Mouse (Mus musculus) heart, embryonic 11.5 days (tissue): ENCODE data around the gene Ihh. TPM values are rescaled to one million over a fixed set of nuclear protein-coding genes. Genes with fewer than 3 reads are reported as not detected.

ENCODE experiments used
- ATAC-seq: fragments of 200-750 bp; cut with Nextera tagmentation; replicated peaks from 2 replicates; pipeline ENCODE4 v1.8.0; 2017; ENCODE audit warnings: moderate library complexity; ENCODE audit not compliant: insufficient number of reproducible peaks, low FRiP score, low TSS enrichment
- H3K27ac ChIP-seq: fragments of 300-500 bp; sonication (generic); 2 replicates; pipeline ENCODE4 v1.5.1; 2014; ENCODE audit warnings: mild to moderate bottlenecking, low read depth, low read length
- H3K27me3 ChIP-seq: fragments of 300-500 bp; sonication (generic); 2 replicates; pipeline ENCODE4 v1.6.1; 2014; ENCODE audit warnings: mild to moderate bottlenecking, low read length, mixed read lengths; ENCODE audit not compliant: control insufficient read depth, insufficient read depth
- H3K36me3 ChIP-seq: fragments of 300-500 bp; sonication (generic); 2 replicates; pipeline ENCODE4 v1.6.1; 2014; ENCODE audit warnings: mild to moderate bottlenecking, low read length, moderate library complexity, mixed read lengths; ENCODE audit not compliant: control insufficient read depth, insufficient read depth
- H3K4me1 ChIP-seq: fragments of 300-500 bp; sonication (generic); 2 replicates; pipeline ENCODE4 v1.6.1; 2014; ENCODE audit warnings: low read length; ENCODE audit not compliant: control insufficient read depth, insufficient read depth
- H3K4me2 ChIP-seq: fragments of 300-500 bp; sonication (generic); 2 replicates; pipeline ENCODE4 v1.6.1; 2014; ENCODE audit warnings: mild to moderate bottlenecking, moderate library complexity
- H3K4me3 ChIP-seq: fragments of 300-500 bp; sonication (generic); 2 replicates; pipeline ENCODE4 v1.5.1; 2014; ENCODE audit warnings: low read depth, low read length
- H3K9ac ChIP-seq: fragments of 300-500 bp; sonication (generic); 2 replicates; pipeline ENCODE4 v1.6.1; 2014; ENCODE audit warnings: mild to moderate bottlenecking, low read depth, low read length, moderate library complexity
- H3K9me3 ChIP-seq: fragments of 300-500 bp; sonication (generic); replicated peaks from 2 replicates; pipeline ENCODE4 v1.6.1; 2016; ENCODE audit warnings: low read length; ENCODE audit not compliant: control insufficient read depth
- WGBS: fragments of 180-500 bp; shearing (Covaris S2); extraction: QIAGEN DNeasy Blood & Tissue Kit; methylation state at CpG from one replicate; pipeline ENCODE4 v1.1.7; 2014; ENCODE audit not compliant: insufficient replicate concordance; 5-methylcytosine and 5-hydroxymethylcytosine counted together
- polyA plus RNA-seq: library from polyadenylated mRNA; unstranded; fragments of >200 nt; fragmentation: Nextera tagmentation; extraction: Ambion mirVana; gene quantifications from 2 replicates; pipeline ENCODE4 v1.2.1, GENCODE M21; 2014

Ihh gene
- polyA plus RNA-seq, 1 experiment from 2014 or later, result 0.16 TPM

DNA sequence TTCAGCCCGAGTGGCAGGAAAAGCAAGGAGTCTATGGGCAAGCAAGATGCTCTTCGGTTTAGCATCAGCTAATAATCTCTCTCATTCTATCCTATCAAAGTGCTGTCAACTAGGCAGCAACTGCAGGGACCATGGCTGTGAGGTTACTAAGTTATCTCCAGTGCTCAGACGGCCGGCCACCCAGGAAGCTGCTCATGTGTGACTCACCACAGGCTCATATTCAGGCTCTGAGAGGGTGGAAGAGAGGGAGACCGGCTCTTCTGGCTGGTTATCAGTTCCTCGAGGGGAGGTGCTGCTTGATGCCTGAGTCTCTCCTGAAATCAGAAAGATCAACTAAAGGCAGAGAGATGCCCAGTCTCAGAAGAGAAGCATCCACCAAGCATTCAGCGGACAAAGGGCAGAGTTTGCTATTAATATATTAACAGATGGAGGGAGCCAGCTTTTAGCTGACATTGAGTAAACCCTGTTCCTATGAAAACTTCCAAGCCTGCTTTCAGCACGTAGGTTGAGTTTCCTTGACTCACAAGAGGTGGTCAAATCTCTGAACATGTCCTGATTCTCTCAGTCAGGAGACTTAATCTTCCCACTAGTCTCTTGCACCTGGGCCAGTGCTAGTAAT, 16.6 kb upstream of the Ihh start:
- H3K36me3 ChIP-seq, result no peaks in the 10 kb centered on the region
- H3K4me1 ChIP-seq, result 0 out of 2 replicates have a peak, but pooled peaks cover 4% of the 10 kb centered on the region
- H3K9me3 ChIP-seq, result no peaks in the 10 kb centered on the region
- no peak overlapping the region for H3K9ac ChIP-seq
- H3K27me3 ChIP-seq, result peaks cover 6% of the 10 kb centered on the region
- H3K4me2 ChIP-seq, result no peak overlapping the region
- no peak for ATAC-seq
- no peak overlapping the region for H3K4me3 ChIP-seq
- WGBS, result 39% methylated on average over 8 of the region's 8 CpGs
- H3K27ac ChIP-seq, result no peak overlapping the region

DNA sequence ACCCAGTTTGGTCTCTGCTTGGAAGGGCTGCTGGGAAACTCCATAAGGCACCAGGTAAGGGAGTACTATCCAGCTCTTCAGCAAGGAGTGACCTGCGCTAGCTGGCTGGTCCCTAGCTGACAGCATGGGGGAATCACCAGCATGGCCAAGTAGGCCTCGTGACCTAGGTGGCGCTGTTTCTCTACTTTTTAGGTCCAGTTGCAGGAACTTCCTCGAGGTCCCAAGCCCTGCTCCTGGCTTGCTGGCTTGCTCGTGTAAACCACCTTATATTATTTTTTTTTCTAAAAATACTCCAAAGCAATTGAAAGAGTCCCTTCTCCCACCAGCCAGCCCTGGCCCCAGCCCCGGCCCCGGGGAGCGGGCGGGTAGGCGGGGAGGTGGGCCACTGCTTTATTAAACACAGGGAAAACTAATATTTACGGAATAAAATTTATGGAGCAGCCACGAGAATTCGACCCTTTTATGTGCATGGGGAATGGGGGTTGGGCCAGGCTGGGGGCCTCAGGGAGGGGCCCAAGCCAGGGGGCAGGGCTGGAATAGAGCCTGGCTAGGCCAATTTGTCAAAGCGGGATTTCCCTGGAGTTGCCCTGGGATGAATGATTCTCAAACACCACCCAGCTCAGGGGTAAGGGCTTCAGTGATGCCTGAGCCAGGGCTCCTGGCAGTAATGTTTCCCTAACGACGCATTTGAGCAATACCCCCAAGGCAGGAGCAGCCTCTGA, 13.2 kb upstream of the Ihh start:
- WGBS, result 22% methylated on average over 16 of the region's 16 CpGs
- H3K4me1 ChIP-seq, result 0 out of 2 replicates have a peak, but pooled peaks cover 4% of the 10 kb centered on the region
- H3K4me3 ChIP-seq, result peak overlapping the region; percentile 19; the same call in 1 of the 2 replicates
- H3K27me3 ChIP-seq, result peaks cover 10% of the 10 kb centered on the region
- no peak overlapping the region for H3K27ac ChIP-seq
- no peak for ATAC-seq
- peak overlapping the region; percentile 56 for H3K9ac ChIP-seq
- H3K36me3 ChIP-seq, result no peaks in the 10 kb centered on the region
- no peaks in the 10 kb centered on the region for H3K9me3 ChIP-seq
- H3K4me2 ChIP-seq, result peak overlapping the region; percentile 59

DNA sequence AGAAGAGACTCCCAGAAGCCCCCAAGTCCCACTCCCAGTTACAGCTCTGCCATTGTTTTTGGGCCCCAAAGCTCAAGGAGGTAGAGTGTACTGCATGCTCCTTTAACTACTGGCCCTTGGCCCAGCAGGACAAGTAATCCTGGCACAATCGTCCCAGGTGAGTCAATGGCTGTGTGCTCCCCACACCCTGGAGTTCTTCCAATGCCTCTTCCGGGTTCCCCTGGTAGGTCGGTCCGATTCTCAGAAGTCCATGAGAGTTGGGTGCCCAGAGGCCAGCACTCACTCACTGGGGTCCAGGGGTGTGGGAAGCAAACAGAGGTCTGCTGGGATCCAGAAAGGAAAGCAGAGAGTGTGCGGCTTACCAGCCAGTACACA, 11.4 kb upstream of the Ihh start:
- WGBS, result 82% methylated on average over 5 of the region's 5 CpGs
- no peak overlapping the region for H3K27ac ChIP-seq
- no peak overlapping the region for H3K9ac ChIP-seq
- peaks cover 12% of the 10 kb centered on the region for H3K27me3 ChIP-seq
- ATAC-seq, result no peak
- 0 out of 2 replicates have a peak, but pooled peaks cover 4% of the 10 kb centered on the region for H3K4me1 ChIP-seq
- H3K4me2 ChIP-seq, result no peak overlapping the region
- H3K9me3 ChIP-seq, result no peaks in the 10 kb centered on the region
- no peaks in the 10 kb centered on the region for H3K36me3 ChIP-seq
- no peak overlapping the region for H3K4me3 ChIP-seq

DNA sequence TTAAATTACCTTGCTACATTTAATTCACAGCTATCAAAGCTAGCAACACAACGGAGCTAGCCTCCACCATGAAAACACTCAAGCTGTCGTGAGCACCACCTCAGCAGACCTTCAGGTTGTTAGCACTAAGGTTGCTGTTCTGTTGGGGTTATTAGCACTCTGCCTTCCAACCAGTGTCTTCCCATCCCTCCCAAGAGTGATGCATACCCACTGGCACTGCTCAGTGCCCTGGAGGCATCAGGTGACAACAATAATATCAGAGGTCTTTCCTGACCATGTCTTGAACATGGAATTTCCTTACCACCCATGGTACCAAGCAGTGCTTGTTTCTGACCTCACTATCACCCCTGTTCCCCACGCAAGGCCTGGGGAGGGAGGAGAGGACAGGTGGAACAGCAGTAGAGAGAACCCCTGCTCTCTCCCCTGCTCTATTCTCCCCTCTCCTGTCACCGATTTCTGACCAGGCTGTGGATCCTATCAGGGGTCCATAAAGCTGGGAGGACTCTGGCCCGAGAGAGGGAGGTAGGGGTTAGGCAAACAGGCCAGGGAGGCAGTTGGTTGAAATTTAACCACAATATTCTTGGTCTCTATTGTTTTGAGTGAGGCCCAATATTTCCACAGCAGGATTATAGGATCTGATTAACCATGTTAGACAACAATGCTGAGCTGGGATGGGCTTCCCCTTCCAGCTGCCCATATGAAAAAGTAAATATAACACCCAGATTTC, 10.8 kb upstream of the Ihh start:
- no peak for ATAC-seq
- 0 out of 2 replicates have a peak, but pooled peaks cover 4% of the 10 kb centered on the region for H3K4me1 ChIP-seq
- no peak overlapping the region for H3K4me2 ChIP-seq
- H3K9me3 ChIP-seq, result no peaks in the 10 kb centered on the region
- H3K27ac ChIP-seq, result no peak overlapping the region
- H3K36me3 ChIP-seq, result no peaks in the 10 kb centered on the region
- WGBS, result 66% methylated on average over 5 of the region's 5 CpGs
- H3K4me3 ChIP-seq, result no peak overlapping the region
- H3K9ac ChIP-seq, result no peak overlapping the region
- peaks cover 16% of the 10 kb centered on the region for H3K27me3 ChIP-seq

DNA sequence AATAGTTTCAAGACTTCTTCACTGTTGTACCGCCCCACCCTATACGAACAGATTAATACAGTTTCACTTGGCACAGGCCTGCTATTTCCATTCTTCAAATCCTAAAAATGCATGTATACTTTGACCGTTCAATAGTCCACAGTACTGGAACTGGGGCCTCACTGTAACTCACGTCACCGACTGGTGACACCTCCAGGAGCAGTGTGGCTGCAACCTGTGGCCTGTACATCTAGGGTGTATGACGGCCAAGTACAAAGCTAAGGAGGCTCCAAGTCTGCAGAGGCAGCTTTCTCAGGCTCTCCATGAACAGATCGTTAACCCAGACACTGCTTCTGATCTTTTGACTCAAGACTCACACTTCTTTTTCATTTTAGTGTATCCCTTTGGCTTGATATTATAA, 10.2 kb upstream of the Ihh start:
- no peak for ATAC-seq
- Histone ChIP-seq H3K27me3 (peaks cover 19% of the 10 kb centered on the region), H3K27ac (no peak overlapping the region), H3K4me2 (no peak overlapping the region), H3K36me3 (no peaks in the 10 kb centered on the region), H3K9ac (no peak overlapping the region), H3K4me1 (0 out of 2 replicates have a peak, but pooled peaks cover 4% of the 10 kb centered on the region), H3K9me3 (no peaks in the 10 kb centered on the region), H3K4me3 (no peak overlapping the region)
- 79% methylated on average over 7 of the region's 7 CpGs for WGBS

DNA sequence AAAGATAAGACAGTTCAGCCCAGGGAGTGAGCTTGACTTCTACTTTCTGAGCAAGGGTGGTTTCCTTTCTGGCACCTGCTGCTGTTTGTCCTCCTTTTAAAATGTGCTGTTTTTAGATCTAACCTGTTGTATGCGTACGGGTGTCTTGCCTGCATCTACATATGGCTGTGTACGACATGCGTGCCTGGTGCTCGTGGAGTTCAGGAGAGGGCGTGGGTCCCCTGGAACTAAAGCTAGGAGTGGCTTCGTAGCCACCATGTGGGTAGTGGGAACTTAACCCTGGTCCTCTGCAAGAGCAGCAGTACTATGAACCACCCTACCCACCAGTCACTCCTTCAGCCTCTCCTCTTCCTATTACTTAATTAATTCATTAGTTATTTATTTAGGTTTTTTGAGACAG, 8.6 kb upstream of the Ihh start:
- Histone ChIP-seq H3K27me3 (peaks cover 28% of the 10 kb centered on the region), H3K36me3 (no peaks in the 10 kb centered on the region), H3K9ac (no peak overlapping the region), H3K4me2 (no peak overlapping the region), H3K4me3 (no peak overlapping the region), H3K27ac (no peak overlapping the region), H3K9me3 (no peaks in the 10 kb centered on the region), H3K4me1 (0 out of 2 replicates have a peak, but pooled peaks cover 4% of the 10 kb centered on the region)
- no peak for ATAC-seq
- WGBS, result 76% methylated on average over 7 of the region's 7 CpGs

DNA sequence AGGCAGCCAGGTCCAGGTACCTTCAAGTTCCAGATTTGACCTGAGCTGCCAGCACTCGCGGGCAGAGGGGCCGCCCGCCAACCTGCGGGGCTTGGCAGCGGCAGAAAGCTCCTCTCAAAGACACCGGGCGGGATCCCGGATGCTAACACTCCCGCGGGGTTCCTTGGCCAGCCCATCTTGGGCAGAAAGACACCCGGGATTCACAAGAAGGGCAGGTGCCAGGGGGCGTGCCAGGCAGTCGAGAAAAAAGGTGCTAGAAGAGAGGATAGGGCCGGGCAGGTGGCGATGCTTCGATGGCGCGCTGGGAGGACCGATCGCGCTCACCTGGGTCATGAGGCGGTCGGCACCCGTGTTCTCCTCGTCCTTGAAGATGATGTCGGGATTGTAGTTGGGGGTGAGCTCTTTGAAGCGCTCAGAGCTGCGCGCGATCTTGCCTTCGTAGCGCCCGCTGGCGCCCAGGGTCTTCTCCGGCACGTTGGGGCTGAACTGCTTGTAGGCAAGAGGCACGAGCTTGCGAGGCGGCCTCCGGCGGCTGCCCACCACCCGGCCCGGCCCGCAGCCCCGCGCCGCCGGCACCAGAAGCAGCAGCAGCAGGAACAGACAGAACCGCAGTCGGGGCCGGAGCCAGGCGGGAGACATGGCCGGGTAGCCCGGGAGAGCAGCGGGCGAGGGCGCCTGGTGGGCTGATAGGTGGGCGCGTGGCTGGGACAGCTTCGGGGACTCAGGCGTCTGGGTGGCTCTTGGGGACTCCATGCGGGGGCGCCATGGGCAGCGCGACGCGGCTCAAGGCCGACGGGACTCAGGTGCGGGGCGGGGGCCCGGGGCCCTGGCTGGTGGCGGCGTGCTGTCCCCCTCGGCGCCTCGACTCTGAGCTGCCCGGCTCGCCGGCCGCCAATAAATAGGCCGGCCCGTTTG, 639 bp downstream of the Ihh start:
- H3K4me2 ChIP-seq, result peak overlapping the region; percentile 69
- H3K27ac ChIP-seq, result no peak overlapping the region
- H3K4me1 ChIP-seq, result peaks cover 15% of the 10 kb centered on the region; the same call in 1 of the 2 replicates
- H3K36me3 ChIP-seq, result no peaks in the 10 kb centered on the region
- 1% methylated on average over 63 of the region's 84 CpGs for WGBS
- peak overlapping the region; percentile 49 for H3K4me3 ChIP-seq
- no peaks in the 10 kb centered on the region for H3K9me3 ChIP-seq
- no peak overlapping the region for H3K9ac ChIP-seq
- H3K27me3 ChIP-seq, result peaks cover 91% of the 10 kb centered on the region
- ATAC-seq, result no peak

DNA sequence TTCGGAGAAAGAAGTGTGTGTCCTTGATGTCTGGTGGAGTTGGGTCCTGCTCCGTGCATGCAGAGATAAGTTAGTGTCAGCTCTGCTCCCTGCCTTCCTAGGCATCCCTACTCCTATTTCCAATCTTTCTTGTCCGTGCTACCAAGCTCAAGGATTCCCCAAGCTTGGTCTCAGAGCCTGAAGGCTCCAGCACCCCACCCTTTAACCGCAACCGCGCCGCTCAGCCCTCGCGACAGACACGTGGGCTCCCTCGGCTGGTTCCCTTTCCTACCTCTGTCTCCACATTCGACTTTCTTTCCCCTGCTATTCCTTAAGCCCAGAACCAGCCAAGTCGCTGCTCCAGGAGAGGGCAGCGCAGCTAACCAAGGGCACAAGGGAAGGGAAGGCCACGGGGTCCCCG, 1.4 kb downstream of the Ihh start:
- H3K9ac ChIP-seq, result no peak overlapping the region

More for the DNA sequence above, 1.4 kb downstream of the Ihh start:
- WGBS, result 2% methylated on average over 16 of the region's 16 CpGs
- H3K9me3 ChIP-seq, result no peaks in the 10 kb centered on the region
- H3K36me3 ChIP-seq, result no peaks in the 10 kb centered on the region
- peaks cover 15% of the 10 kb centered on the region; the same call in 1 of the 2 replicates for H3K4me1 ChIP-seq
- H3K4me3 ChIP-seq, result peak overlapping the region; percentile 49; the same call in 1 of the 2 replicates
- peaks cover 93% of the 10 kb centered on the region for H3K27me3 ChIP-seq
- H3K4me2 ChIP-seq, result peak overlapping the region; percentile 41; the same call in 1 of the 2 replicates
- no peak overlapping the region for H3K27ac ChIP-seq
- no peak for ATAC-seq
